Mouse (Mus musculus) MEL (cell line): ENCODE results near the gene Mpnd.

Experiments used
- EP300 ChIP-seq, 2 experiments: IDR thresholded peaks; 2 replicates each; pipeline ENCODE4 v1.6.1; 2011; ENCODE audit warnings: improper control_type of control experiment in 2 of 2, low read length in 2 of 2, low read depth in 1 of 2, mild to moderate bottlenecking in 1 of 2
- MAFK ChIP-seq: IDR thresholded peaks from 2 replicates; pipeline ENCODE4 v1.6.1; 2011; ENCODE audit warnings: low read depth, mild to moderate bottlenecking, low read length, improper control_type of control experiment, borderline replicate concordance
- MYB ChIP-seq: IDR thresholded peaks from 2 replicates; pipeline ENCODE4 v1.6.1; 2011; ENCODE audit warnings: mild to moderate bottlenecking, low read depth, low read length, improper control_type of control experiment
- POLR2A ChIP-seq, 2 experiments: IDR thresholded peaks; 2 replicates each; pipeline ENCODE4 v1.6.1; 2011 to 2012; ENCODE audit warnings: low read length in 2 of 2, mild to moderate bottlenecking in 2 of 2, control low read depth in 1 of 2, improper control_type of control experiment in 1 of 2, low read depth in 1 of 2, moderate library complexity in 1 of 2; ENCODE audit not compliant: control insufficient read depth in 1 of 2, insufficient read depth in 1 of 2, poor library complexity in 1 of 2
- SIN3A ChIP-seq: IDR thresholded peaks from 2 replicates; pipeline ENCODE4 v1.6.1; 2012; ENCODE audit warnings: low read length, improper control_type of control experiment, inconsistent platforms
- ZNF384 ChIP-seq: IDR thresholded peaks from 2 replicates; pipeline ENCODE4 v1.6.1; 2012; ENCODE audit warnings: low read depth, mild to moderate bottlenecking, inconsistent platforms, low read length, improper control_type of control experiment

DNA sequence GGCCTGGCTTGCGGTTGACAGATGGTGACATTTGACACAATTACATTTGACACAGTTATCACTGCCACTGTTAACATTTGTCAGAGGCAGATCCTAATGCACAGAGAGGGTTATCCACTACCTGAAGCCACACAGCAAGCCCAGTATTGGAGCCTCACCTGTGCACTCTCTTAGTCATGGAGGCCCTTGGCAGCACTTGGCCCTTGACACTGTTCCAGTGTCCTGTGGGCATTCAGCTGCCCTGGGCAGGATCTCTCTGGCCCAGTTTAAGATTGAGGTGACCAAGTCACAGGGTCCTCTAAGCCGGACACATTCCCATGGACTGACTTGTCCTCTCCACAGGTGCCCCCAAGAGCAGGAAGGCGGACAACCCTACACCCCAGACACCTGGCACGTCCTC is 38.3 kb upstream of the Mpnd start:
- no peak for TF ChIP-seq SIN3A
- TF ChIP-seq MYB = no peak
- TF ChIP-seq POLR2A (IDR thresholded peaks at IDR 0.05; ENCODE audit: control insufficient read depth in 1 of 2, insufficient read depth in 1 of 2, low read depth in 1 of 2, low read length in 2 of 2, poor library complexity in 1 of 2) = no peak
- no peak for TF ChIP-seq MAFK
- TF ChIP-seq EP300 (IDR thresholded peaks at IDR 0.05; ENCODE audit: low read depth in 1 of 2, low read length in 2 of 2) = no peak
- TF ChIP-seq ZNF384 = no peak
